Mouse (Mus musculus) hindbrain, embryonic 11.5 days (tissue): Measurements from ENCODE around the gene Zfp367. TPM values are rescaled to one million over a fixed set of nuclear protein-coding genes. Genes with fewer than 3 reads are reported as not detected.

Experiments
- polyA plus RNA-seq: library from polyadenylated mRNA; unstranded; fragments of >200 nt; fragmentation: Nextera tagmentation; extraction: Ambion mirVana; gene quantifications from 2 replicates; pipeline ENCODE4 v1.2.1, GENCODE M21; 2014

Gene Zfp367
- polyA plus RNA-seq, 1 experiment from 2014 or later, result 20.3 TPM

Other genes with a start within 250 kb of the Zfp367 start
- not detected in 2 replicates for gene Hsd17b3, start 64.0 kb downstream of the Zfp367 start, polyA plus RNA-seq
- 5.6 and 6.9 TPM in 2 replicates for gene Slc35d2, start 23.8 kb downstream of the Zfp367 start, polyA plus RNA-seq
- gene Habp4, start 8.6 kb upstream of the Zfp367 start, polyA plus RNA-seq, result 30.3 and 31.0 TPM in 2 replicates
- 14.9 and 16.0 TPM in 2 replicates for gene Cdc14b, start 122.1 kb upstream of the Zfp367 start, polyA plus RNA-seq
- 16.9 and 21.6 TPM in 2 replicates for gene Aaed1, start 159.5 kb upstream of the Zfp367 start, polyA plus RNA-seq
- gene Ctsl, start 217.7 kb upstream of the Zfp367 start, polyA plus RNA-seq, result 122 and 135 TPM in 2 replicates